Mouse (Mus musculus): ENCODE results near the gene Psma5.

Gene Psma5

GRCm38 (mm10) chr3:108304747-108305146 lies 48.0 kb downstream of the Psma5 start:
- in situ Hi-C loops (cut with MboI, MseI): no loop called here

DNA sequence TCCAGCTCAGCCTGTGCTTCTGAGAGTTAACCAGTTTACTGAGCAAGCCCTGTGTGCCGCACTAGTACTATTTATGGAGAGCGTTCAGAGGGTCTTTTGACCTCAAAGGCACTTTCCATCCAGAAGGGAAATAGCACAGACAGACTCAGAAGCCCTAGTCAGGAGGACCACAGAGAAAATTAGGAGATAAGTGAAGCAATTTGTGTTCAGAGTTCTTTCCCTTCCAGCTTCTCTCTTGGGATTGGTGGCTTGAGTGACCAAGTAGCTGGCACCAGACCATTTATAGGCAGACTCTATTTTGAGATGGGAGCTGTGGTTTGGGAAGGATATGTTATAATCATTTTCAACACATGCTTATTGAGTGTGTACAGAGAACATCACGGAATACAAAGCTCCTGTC lies 49.7 kb downstream of the Psma5 start:
- in situ Hi-C loops (cut with MboI, MseI): no loop called here

- in situ Hi-C loops (cut with MboI, MseI): no loop called here
Measured at GRCm38 (mm10) chr3:108307485-108307884, 50.8 kb downstream of the Psma5 start.

- in situ Hi-C loops (cut with MboI, MseI): no loop called here
Measured at GRCm38 (mm10) chr3:108310921-108311341, 54.2 kb downstream of the Psma5 start.

- in situ Hi-C loops (cut with MboI, MseI): no loop called here
Measured at GRCm38 (mm10) chr3:108311688-108312087, 55.0 kb downstream of the Psma5 start.

GRCm38 (mm10) chr3:108312414-108312813 lies 55.7 kb downstream of the Psma5 start:
- in situ Hi-C loops (cut with MboI, MseI): no loop called here

GRCm38 (mm10) chr3:108313138-108313537 lies 56.4 kb downstream of the Psma5 start:
- in situ Hi-C loops (cut with MboI, MseI): no loop called here

DNA sequence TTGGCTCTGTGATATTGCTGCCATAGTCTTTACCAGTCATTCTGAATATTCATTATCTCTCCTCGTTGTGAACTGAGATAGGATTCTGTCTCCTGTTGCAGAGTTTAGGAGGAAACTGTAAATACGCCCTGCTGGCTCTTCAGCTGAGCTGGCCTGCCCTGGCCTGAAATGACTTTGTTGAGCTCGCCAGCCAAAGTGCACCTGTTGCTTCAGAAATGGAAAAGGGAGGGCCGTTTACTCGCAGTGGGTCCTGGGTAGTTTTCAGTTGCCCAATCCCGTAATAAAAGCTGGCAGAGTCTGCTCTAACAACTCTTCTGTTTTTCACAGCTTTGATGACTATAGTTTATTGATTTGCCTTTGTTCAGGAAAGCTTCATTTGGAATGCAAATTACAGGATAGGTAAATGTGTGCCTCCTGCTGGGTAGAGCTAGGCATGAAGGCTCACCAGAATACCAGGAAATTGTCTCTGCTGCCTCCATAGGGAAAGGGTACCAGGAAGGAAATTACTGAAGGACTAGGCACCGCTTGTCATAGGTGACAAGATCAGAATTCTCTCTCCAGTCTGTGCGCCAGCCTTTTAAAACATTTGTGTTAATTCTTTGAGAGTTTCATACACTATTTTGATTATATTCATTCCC lies 57.4 kb downstream of the Psma5 start:
- in situ Hi-C loops (cut with MboI, MseI): no loop called here

GRCm38 (mm10) chr3:108318517-108318916 lies 61.8 kb downstream of the Psma5 start:
- in situ Hi-C loops (cut with MboI, MseI): no loop called here

DNA sequence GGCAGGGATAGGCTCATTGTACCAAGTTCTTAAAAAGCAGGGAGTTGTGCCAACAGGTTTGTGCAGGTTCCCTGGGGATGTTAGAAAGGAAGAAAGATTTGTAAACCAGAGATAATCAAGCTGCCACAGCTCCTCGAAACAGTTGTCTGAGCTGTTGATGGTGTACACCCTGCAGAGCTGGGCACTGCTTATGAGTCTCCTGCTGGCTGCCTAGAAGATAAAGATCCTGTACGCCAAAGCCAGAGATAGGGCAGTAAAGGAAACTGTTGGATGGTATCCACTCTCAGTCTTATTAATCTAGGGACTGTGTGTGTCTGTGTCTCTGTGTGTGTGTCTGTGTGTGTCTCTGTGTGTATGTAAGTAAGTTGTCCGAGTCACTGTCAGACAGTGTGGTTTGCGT lies 64.9 kb downstream of the Psma5 start:
- in situ Hi-C loops (cut with MboI, MseI): no loop called here

DNA sequence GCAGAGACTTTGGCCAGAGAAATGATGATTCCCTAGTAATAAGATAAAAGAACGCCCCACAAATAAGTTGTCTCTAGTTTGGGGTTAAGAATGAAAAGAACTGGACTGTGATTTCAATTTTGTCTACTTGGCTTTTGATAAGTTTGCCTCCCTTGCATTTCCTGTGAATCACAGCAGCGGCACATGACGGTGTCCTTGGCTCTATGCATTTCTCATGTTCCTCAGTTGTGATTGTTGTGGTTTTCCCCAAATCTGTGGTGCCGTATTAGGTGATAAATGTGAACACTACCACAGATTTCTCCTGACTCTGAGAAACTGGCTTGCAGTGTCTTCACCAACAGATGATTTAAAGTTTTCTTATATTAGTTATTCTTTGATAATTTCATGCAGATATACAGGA lies 65.4 kb downstream of the Psma5 start:
- in situ Hi-C loops (cut with MboI, MseI): no loop called here

DNA sequence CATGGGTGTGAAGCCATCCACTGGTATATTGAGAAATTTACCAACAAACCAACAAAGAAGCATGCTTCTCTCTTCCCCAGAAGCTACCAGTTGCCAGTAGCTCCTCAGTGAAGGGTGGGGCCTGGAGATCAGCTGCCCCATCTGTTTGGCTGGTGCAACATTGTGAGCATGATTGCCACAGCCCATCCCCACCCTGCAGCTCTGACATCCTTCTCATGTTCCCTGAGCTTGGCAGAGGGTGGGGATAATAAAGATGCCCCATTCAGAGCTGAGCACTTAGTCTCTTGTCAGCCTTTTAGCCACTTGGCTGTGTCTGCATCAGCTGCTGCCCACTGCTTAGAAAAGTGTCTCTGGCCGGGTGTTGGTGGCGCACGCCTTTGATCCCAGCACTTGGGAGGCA lies 66.2 kb downstream of the Psma5 start:
- in situ Hi-C loops (cut with MboI, MseI): no loop called here

DNA sequence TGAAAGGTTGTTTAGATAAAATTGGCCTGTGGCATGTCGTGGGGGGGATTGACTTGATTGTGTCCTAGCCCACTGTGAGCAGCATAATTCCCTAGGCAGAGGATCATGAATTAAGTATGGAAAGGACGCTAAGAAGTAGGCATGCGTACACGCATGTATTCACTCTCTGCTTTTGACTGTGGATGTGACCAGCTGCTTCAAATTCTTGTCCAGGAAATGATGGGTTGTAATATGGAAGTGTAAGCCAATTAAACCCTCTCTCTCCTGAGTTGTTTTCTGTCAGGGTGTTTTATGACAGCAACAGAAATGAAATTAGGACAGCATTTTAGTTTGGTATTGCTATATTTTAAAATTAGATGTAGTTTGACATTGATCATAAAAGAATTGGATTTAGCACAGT lies 68.1 kb downstream of the Psma5 start:
- in situ Hi-C loops (cut with MboI, MseI): no loop called here

DNA sequence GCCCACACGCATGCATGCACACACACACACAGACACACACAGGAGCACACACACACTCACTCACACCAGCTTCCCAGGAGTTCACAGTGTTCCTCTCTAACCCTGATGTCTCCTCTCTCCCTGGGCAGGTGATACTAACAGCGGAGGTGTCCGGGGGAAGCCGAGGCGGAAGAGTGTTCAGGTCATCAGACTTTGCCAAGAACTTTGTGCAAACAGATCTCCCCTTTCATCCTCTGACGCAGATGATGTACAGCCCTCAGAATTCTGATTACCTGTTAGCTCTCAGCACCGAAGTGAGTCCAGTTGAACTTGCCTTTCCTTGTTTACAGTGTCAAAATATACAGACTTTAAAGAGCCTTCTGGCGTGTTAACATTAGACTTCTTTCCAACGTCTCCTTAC lies 68.8 kb downstream of the Psma5 start:
- in situ Hi-C loops (cut with MboI, MseI): no loop called here

DNA sequence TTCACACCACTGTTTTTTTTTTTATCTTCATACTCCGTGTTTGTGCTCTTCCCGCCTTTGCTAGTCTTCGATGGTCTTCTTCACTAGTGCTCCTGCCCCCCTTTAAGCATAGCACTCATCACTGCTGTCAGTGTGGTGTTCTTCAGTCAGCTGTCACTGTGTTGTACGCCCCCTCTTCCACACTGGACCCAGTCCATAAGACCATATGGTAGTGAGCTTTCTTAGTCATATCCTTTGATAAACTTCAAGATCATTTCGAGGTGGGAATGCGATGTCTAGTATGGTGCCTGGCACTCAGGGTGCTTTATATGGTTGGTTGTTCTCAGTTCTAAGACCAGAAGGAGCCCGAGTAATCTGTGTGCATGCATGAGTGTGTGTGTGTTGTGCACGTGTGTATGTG lies 70.5 kb downstream of the Psma5 start:
- in situ Hi-C loops (cut with MboI, MseI): no loop called here

- in situ Hi-C loops (cut with MboI, MseI): no loop called here
Measured at GRCm38 (mm10) chr3:108327916-108328315, 71.2 kb downstream of the Psma5 start.

DNA sequence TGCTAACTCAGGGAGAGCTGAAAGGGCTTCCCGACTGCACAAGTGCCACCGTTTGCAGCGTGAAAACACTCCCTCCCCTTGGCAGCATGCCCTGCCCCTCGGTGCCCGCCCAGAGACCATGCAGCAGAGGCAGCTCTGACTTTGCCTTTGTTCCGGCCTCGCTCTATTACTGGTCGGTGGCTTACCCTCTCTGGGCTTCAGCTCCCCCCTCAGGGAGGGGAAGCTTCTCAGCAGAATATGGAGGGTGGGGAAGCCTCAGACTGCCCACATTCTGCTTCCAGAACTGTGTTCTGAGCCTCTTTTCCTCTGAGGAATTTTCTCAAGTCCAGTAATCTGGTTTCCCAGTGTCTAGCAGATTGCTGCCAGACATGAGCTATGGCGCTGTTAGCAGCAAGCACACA lies 71.7 kb downstream of the Psma5 start:
- in situ Hi-C loops (cut with MboI, MseI): no loop called here

Measured in T-helper 17 cell (primary cell).